Mouse (Mus musculus): ENCODE data around the gene C1rb. TPM values are rescaled to one million over a fixed set of nuclear protein-coding genes. Genes with fewer than 3 reads are reported as not detected.
A peak's percentile ranks its signal among the peaks of the same experiment; 100 is the strongest.

Gene C1rb
- polyA plus RNA-seq, 1 experiment from 2014 or later = not detected

DNA sequence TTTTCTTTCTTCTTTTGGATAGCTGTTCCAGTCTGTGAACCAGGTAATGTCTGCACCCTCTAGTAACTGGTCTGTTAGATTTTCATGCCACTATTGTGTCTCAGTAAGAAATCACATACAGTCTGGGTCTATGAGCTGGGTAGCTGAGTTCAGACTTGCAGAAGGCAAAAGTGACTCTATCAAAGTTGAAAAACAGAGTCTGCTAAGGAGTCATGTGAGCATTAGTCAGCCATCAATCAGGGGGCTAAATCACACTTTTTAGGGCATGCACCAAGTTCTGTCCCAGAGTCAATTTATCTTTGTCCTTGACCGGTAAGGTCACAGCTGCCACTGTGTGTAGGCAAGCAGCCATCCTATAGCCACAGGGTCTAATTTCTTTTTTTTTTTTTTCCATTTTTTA, 12.1 kb downstream of the C1rb start:
- ATAC-seq (no peak), DNase-seq (no peak)
- H3K9me3 ChIP-seq (ENCODE audit: low read length) = no peaks in the 10 kb centered on the region
- no peak overlapping the region for H3K4me3 ChIP-seq (ENCODE audit: low read depth, low read length)
- H3K27ac ChIP-seq (ENCODE audit: low read depth) = no peak overlapping the region
- H3K36me3 ChIP-seq (replicated peaks; ENCODE audit: insufficient read depth, low read length) = no peaks in the 10 kb centered on the region
- no peaks in the 10 kb centered on the region for H3K27me3 ChIP-seq (ENCODE audit: insufficient read depth, low read length)
- 75% methylated on average over 1 of the region's 1 CpGs for WGBS (ENCODE audit: insufficient replicate concordance)
- H3K9ac ChIP-seq (replicated peaks) = no peak overlapping the region
- TF ChIP-seq EP300 (IDR thresholded peaks at IDR 0.05; ENCODE audit: low read depth) = no peak
- TF ChIP-seq CTCF (IDR thresholded peaks at IDR 0.05; ENCODE audit: low read depth) = no peak
- no peak overlapping the region for H3K4me2 ChIP-seq (ENCODE audit: low read depth, low read length)
- peaks cover 2% of the 10 kb centered on the region; the same call in 1 of the 2 replicates for H3K4me1 ChIP-seq (ENCODE audit: insufficient read depth)

DNA sequence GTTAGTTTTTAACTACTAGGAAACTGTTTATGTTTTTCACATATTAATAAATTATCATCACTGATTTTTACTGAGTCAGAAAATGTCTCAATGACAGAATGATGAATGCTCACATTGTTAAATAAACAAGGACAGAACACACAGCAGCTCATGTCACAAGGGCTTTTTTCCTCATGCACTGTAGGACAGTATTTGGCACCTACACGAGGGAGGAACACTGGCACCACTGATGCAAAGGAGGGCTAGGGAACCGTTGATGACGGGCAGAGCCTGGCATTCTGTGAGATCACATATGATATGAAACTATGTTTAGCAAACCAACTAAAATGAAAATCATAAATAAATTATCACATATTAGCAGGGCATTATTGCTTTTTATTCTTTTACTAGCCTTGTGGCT, 14.8 kb downstream of the C1rb start:
- Histone ChIP-seq H3K36me3 (replicated peaks; ENCODE audit: insufficient read depth, low read length) (no peaks in the 10 kb centered on the region), H3K9me3 (ENCODE audit: low read length) (no peaks in the 10 kb centered on the region), H3K27ac (ENCODE audit: low read depth) (no peak overlapping the region), H3K4me2 (ENCODE audit: low read depth, low read length) (no peak overlapping the region), H3K4me1 (ENCODE audit: insufficient read depth) (peaks cover 2% of the 10 kb centered on the region; the same call in 1 of the 2 replicates), H3K4me3 (ENCODE audit: low read depth, low read length) (no peak overlapping the region), H3K9ac (replicated peaks) (no peak overlapping the region), H3K27me3 (ENCODE audit: insufficient read depth, low read length) (no peaks in the 10 kb centered on the region)
- DNase-seq (no peak), ATAC-seq (no peak)
- 71% methylated on average over 3 of the region's 3 CpGs for WGBS (ENCODE audit: insufficient replicate concordance)
- TF ChIP-seq CTCF (IDR thresholded peaks at IDR 0.05; ENCODE audit: low read depth) (no peak), EP300 (IDR thresholded peaks at IDR 0.05; ENCODE audit: low read depth) (no peak)

DNA sequence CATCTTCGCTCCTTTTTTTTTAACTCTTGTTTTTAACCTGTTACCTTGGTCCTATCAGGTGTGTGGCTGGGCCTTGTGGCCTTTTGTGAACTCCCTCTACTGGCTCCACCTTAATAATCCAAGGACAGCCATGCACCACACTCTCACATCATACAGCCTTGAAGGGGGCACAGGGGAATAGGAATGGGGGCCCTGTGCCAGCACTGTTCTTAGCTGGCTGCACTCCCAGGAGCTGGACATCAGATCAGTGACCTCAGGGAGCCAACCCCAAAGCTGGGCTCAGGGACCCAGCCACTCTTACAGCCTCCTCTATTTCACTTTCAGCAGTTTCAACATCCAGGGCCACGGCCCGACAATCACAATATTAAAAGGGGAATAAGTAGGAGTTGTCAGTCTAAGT, 15.7 kb downstream of the C1rb start:
- peak; percentile 30 for DNase-seq
- no peaks in the 10 kb centered on the region for H3K27me3 ChIP-seq (ENCODE audit: insufficient read depth, low read length)
- no peak overlapping the region for H3K9ac ChIP-seq (replicated peaks)
- TF ChIP-seq CTCF (IDR thresholded peaks at IDR 0.05; ENCODE audit: low read depth) = no peak
- no peak for TF ChIP-seq EP300 (IDR thresholded peaks at IDR 0.05; ENCODE audit: low read depth)
- H3K4me1 ChIP-seq (ENCODE audit: insufficient read depth) = peaks cover 2% of the 10 kb centered on the region; the same call in 1 of the 2 replicates
- no peak overlapping the region for H3K4me2 ChIP-seq (ENCODE audit: low read depth, low read length)
- H3K27ac ChIP-seq (ENCODE audit: low read depth) = 0 out of 2 replicates have a peak overlapping the region, but pooled peaks have one; percentile 37
- peak; percentile 47 for ATAC-seq
- no peaks in the 10 kb centered on the region for H3K36me3 ChIP-seq (replicated peaks; ENCODE audit: insufficient read depth, low read length)
- H3K4me3 ChIP-seq (ENCODE audit: low read depth, low read length) = no peak overlapping the region
- 53% methylated on average over 3 of the region's 3 CpGs for WGBS (ENCODE audit: insufficient replicate concordance)
- no peaks in the 10 kb centered on the region for H3K9me3 ChIP-seq (ENCODE audit: low read length)

DNA sequence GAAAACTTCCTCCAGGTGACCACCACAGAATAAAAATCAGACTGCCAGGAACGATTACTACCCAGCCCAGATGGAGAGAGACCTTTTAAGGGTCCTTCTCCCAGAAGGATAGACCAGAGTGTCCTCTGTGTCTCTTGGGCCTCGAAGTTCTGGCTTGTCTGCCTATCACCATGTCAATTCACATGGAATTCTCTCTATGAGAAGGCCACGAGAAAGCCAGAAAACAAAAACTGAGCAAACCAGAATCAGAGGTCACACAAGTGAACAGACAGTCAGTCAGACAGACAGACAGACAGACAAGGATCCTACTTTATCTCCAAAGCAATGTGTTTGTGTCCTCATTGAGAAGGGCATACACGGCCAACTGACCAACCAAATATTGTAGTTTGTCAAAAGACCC, 16.2 kb downstream of the C1rb start:
- Histone ChIP-seq H3K9me3 (ENCODE audit: low read length) (no peaks in the 10 kb centered on the region), H3K4me1 (ENCODE audit: insufficient read depth) (peaks cover 2% of the 10 kb centered on the region; the same call in 1 of the 2 replicates), H3K27me3 (ENCODE audit: insufficient read depth, low read length) (no peaks in the 10 kb centered on the region), H3K27ac (ENCODE audit: low read depth) (0 out of 2 replicates have a peak overlapping the region, but pooled peaks have one; percentile 37), H3K36me3 (replicated peaks; ENCODE audit: insufficient read depth, low read length) (no peaks in the 10 kb centered on the region), H3K9ac (replicated peaks) (no peak overlapping the region), H3K4me2 (ENCODE audit: low read depth, low read length) (no peak overlapping the region), H3K4me3 (ENCODE audit: low read depth, low read length) (no peak overlapping the region)
- 54% methylated on average over 4 of the region's 4 CpGs for WGBS (ENCODE audit: insufficient replicate concordance)
- DNase-seq (no peak), ATAC-seq (no peak)
- TF ChIP-seq CTCF (IDR thresholded peaks at IDR 0.05; ENCODE audit: low read depth) (no peak), EP300 (IDR thresholded peaks at IDR 0.05; ENCODE audit: low read depth) (no peak)

DNA sequence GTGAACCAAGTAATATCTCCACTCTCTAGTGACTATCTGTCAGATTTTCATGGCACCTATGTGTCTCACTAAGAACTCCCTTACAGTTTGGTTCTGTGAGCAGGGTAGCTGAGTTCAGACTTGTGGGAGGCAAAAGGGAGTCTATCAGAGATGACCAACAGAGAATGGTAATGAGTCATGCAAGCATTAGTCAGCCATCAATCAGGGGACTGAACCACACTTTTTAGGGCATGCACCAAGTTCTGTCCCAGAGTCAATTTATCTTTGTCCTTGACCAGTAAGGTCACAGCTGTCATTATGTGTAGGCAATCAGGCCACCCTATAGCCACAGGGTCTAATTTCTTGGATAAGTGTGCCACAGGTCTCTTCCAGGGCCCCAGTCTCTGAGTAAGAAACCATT, 18.7 kb downstream of the C1rb start:
- ATAC-seq (no peak), DNase-seq (no peak)
- Histone ChIP-seq H3K27ac (ENCODE audit: low read depth) (no peak overlapping the region), H3K36me3 (replicated peaks; ENCODE audit: insufficient read depth, low read length) (no peaks in the 10 kb centered on the region), H3K4me3 (ENCODE audit: low read depth, low read length) (no peak overlapping the region), H3K4me2 (ENCODE audit: low read depth, low read length) (no peak overlapping the region), H3K4me1 (ENCODE audit: insufficient read depth) (peaks cover 2% of the 10 kb centered on the region; the same call in 1 of the 2 replicates), H3K27me3 (ENCODE audit: insufficient read depth, low read length) (no peaks in the 10 kb centered on the region), H3K9ac (replicated peaks) (no peak overlapping the region), H3K9me3 (ENCODE audit: low read length) (no peaks in the 10 kb centered on the region)
- no peak for TF ChIP-seq EP300 (IDR thresholded peaks at IDR 0.05; ENCODE audit: low read depth)
- TF ChIP-seq CTCF (IDR thresholded peaks at IDR 0.05; ENCODE audit: low read depth) = no peak

DNA sequence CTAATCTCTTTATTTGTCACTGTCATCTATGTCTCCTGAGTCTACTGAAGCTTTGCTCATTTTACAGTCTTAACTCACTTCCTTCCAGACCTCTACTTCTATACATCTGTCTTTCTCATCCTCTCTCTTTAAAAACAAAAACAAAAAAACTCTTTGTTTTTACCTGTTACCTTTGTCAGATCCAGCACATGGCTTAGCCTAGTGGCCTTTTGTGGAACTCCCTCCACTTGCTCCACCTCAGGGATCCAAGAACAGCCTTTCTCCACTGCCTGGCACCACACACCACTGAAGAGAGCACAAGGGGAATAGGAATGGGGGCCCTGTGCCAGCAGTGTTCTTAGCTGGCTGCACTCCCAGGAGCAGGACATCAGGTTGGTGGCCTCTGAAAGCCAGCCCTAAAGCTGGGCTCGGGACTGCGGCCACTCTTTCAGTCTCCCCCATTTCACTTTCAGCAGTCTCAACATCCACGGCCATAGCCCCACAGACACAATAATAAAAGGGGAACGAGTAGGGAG, 22.1 kb downstream of the C1rb start:
- Histone ChIP-seq H3K27ac (ENCODE audit: low read depth) (no peak overlapping the region), H3K36me3 (replicated peaks; ENCODE audit: insufficient read depth, low read length) (no peaks in the 10 kb centered on the region), H3K4me2 (ENCODE audit: low read depth, low read length) (no peak overlapping the region), H3K9ac (replicated peaks) (no peak overlapping the region), H3K4me3 (ENCODE audit: low read depth, low read length) (no peak overlapping the region), H3K4me1 (ENCODE audit: insufficient read depth) (no peaks in the 10 kb centered on the region), H3K9me3 (ENCODE audit: low read length) (no peaks in the 10 kb centered on the region), H3K27me3 (ENCODE audit: insufficient read depth, low read length) (no peaks in the 10 kb centered on the region)
- no peak for DNase-seq
- TF ChIP-seq EP300 (IDR thresholded peaks at IDR 0.05; ENCODE audit: low read depth) (no peak), CTCF (IDR thresholded peaks at IDR 0.05; ENCODE audit: low read depth) (no peak)
- no peak for ATAC-seq
- WGBS (ENCODE audit: insufficient replicate concordance) = 77% methylated on average over 4 of the region's 4 CpGs

DNA sequence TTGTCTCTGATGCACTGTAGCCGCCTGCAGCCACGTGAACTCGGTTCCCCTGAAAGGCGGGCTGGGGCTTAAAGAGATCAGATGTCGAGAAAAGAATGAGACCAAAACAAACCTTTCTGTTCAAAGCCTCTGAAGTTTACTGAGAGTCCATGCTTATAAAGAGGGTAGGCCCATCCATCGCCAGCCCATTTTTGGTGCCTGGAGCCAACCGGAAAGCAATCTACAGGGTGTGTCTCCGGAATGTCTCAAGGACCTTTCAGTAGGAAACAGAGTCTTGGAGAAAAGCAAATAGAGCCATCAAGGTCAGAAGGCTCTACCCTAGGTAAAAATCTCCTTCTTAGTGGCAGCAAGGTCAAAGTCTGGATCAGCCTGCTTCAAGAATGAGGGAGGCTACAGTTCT, 23.0 kb downstream of the C1rb start:
- no peak overlapping the region for H3K9ac ChIP-seq (replicated peaks)
- no peaks in the 10 kb centered on the region for H3K4me1 ChIP-seq (ENCODE audit: insufficient read depth)
- 80% methylated on average over 8 of the region's 8 CpGs for WGBS (ENCODE audit: insufficient replicate concordance)
- no peaks in the 10 kb centered on the region for H3K36me3 ChIP-seq (replicated peaks; ENCODE audit: insufficient read depth, low read length)
- TF ChIP-seq EP300 (IDR thresholded peaks at IDR 0.05; ENCODE audit: low read depth) (no peak), CTCF (IDR thresholded peaks at IDR 0.05; ENCODE audit: low read depth) (no peak)
- no peak overlapping the region for H3K27ac ChIP-seq (ENCODE audit: low read depth)
- no peaks in the 10 kb centered on the region for H3K9me3 ChIP-seq (ENCODE audit: low read length)
- ATAC-seq (no peak), DNase-seq (no peak)
- no peaks in the 10 kb centered on the region for H3K27me3 ChIP-seq (ENCODE audit: insufficient read depth, low read length)
- no peak overlapping the region for H3K4me2 ChIP-seq (ENCODE audit: low read depth, low read length)
- no peak overlapping the region for H3K4me3 ChIP-seq (ENCODE audit: low read depth, low read length)

Data from liver, postnatal 0 days (tissue).